Mouse (Mus musculus): Measurements from ENCODE around the gene Mis18bp1. TPM values are rescaled to one million over a fixed set of nuclear protein-coding genes. Genes with fewer than 3 reads are reported as not detected.

Gene Mis18bp1
- polyA plus RNA-seq, 2 experiments, result 14.7 to 36.4 TPM

DNA sequence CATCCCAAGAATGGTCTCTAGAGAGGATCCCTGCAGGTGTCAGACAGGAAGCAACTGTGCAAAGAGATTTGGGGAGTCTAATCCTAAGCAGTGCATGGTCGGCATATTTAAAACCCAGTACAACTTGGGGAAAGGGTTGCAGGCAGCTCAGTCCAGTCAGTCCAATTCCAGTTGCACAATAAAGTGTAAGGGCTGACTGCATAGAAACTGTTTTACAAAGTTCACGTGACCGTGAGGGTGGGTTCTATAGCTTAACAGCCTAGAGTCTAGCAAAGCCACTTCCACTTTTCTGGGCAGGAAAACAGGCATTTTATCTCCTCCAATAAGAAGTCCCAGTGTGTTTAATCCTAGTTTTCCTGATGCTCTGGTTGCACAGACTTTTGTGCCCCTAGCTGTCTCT, 60.9 kb downstream of the Mis18bp1 start:
- no peaks in the 10 kb centered on the region for H3K9me3 ChIP-seq (ENCODE audit: control insufficient read depth, low read length)
- H3K36me3 ChIP-seq (replicated peaks; ENCODE audit: control insufficient read depth, insufficient read depth, low read depth), result peaks cover 6% of the 10 kb centered on the region
- no peak overlapping the region for H3K27ac ChIP-seq
- H3K4me2 ChIP-seq (ENCODE audit: low read depth), result no peak overlapping the region
- TF ChIP-seq CTCF (IDR thresholded peaks at IDR 0.05; ENCODE audit: low read depth) (no peak), EP300 (IDR thresholded peaks at IDR 0.05; ENCODE audit: low read depth) (no peak)
- no peak for DNase-seq (ENCODE audit: low read depth in 3 of 3, low spot score in 3 of 3)
- no peak overlapping the region for H3K4me3 ChIP-seq (ENCODE audit: insufficient read depth in 1 of 2, low read depth in 2 of 2, low read length in 2 of 2)
- no peaks in the 10 kb centered on the region for H3K27me3 ChIP-seq (ENCODE audit: control insufficient read depth, insufficient read depth, low read length)
- no peaks in the 10 kb centered on the region for H3K4me1 ChIP-seq (replicated peaks; ENCODE audit: control insufficient read depth in 2 of 2, insufficient read depth in 2 of 2, low read length in 1 of 2)
- H3K9ac ChIP-seq (replicated peaks), result no peak overlapping the region
- ATAC-seq (ENCODE audit: insufficient read depth), result no peak
- 64% methylated on average over 3 of the region's 3 CpGs for WGBS (ENCODE audit: insufficient replicate concordance)

GRCm38 (mm10) chr12:65108746-65109145, 63.7 kb downstream of the Mis18bp1 start:
- H3K27ac ChIP-seq, result no peak overlapping the region
- no peaks in the 10 kb centered on the region for H3K4me1 ChIP-seq (replicated peaks; ENCODE audit: control insufficient read depth in 2 of 2, insufficient read depth in 2 of 2, low read length in 1 of 2)
- H3K9me3 ChIP-seq (ENCODE audit: control insufficient read depth, low read length), result no peaks in the 10 kb centered on the region
- no peak overlapping the region for H3K9ac ChIP-seq (replicated peaks)
- H3K4me2 ChIP-seq (ENCODE audit: low read depth), result no peak overlapping the region
- no peak overlapping the region for H3K4me3 ChIP-seq (ENCODE audit: insufficient read depth in 1 of 2, low read depth in 2 of 2, low read length in 2 of 2)
- TF ChIP-seq CTCF (IDR thresholded peaks at IDR 0.05; ENCODE audit: low read depth) (no peak), EP300 (IDR thresholded peaks at IDR 0.05; ENCODE audit: low read depth) (no peak)
- DNase-seq (ENCODE audit: low read depth in 3 of 3, low spot score in 3 of 3) (no peak), ATAC-seq (ENCODE audit: insufficient read depth) (no peak)
- WGBS (ENCODE audit: insufficient replicate concordance), result 65% methylated on average over 1 of the region's 1 CpGs
- H3K36me3 ChIP-seq (replicated peaks; ENCODE audit: control insufficient read depth, insufficient read depth, low read depth), result peaks cover 15% of the 10 kb centered on the region
- H3K27me3 ChIP-seq (ENCODE audit: control insufficient read depth, insufficient read depth, low read length), result no peaks in the 10 kb centered on the region

Other genes with a start within 250 kb of the Mis18bp1 start
- gene Klhl28, start 207.1 kb downstream of the Mis18bp1 start, polyA plus RNA-seq (2012; rRNA removed), result 1.4 and 1.6 TPM in 2 replicates
- 3.0 and 3.1 TPM in 2 replicates for gene Klhl28, start 207.1 kb downstream of the Mis18bp1 start, polyA plus RNA-seq (2014; fragmentation: Nextera tagmentation; extraction: Ambion mirVana)
- gene Togaram1, start 206.8 kb downstream of the Mis18bp1 start, polyA plus RNA-seq (2012; rRNA removed), result 2.8 and 3.9 TPM in 2 replicates
- gene Togaram1, start 206.8 kb downstream of the Mis18bp1 start, polyA plus RNA-seq (2014; fragmentation: Nextera tagmentation; extraction: Ambion mirVana), result 6.4 and 6.6 TPM in 2 replicates
- 5.8 and 9.1 TPM in 2 replicates for gene Prpf39, start 136.3 kb downstream of the Mis18bp1 start, polyA plus RNA-seq (2012; rRNA removed)
- gene Prpf39, start 136.3 kb downstream of the Mis18bp1 start, polyA plus RNA-seq (2014; fragmentation: Nextera tagmentation; extraction: Ambion mirVana), result 14.3 and 14.5 TPM in 2 replicates
- 34.3 and 66.5 TPM in 2 replicates for gene Fkbp3, start 98.6 kb downstream of the Mis18bp1 start, polyA plus RNA-seq (2012; rRNA removed)
- 147 and 152 TPM in 2 replicates for gene Fkbp3, start 98.6 kb downstream of the Mis18bp1 start, polyA plus RNA-seq (2014; fragmentation: Nextera tagmentation; extraction: Ambion mirVana)
- gene Fancm, start 97.0 kb downstream of the Mis18bp1 start, polyA plus RNA-seq (2012; rRNA removed), result 2.3 and 4.6 TPM in 2 replicates
- 5.8 and 6.5 TPM in 2 replicates for gene Fancm, start 97.0 kb downstream of the Mis18bp1 start, polyA plus RNA-seq (2014; fragmentation: Nextera tagmentation; extraction: Ambion mirVana)
- gene Wdr20rt, start 52.9 kb upstream of the Mis18bp1 start, polyA plus RNA-seq (2012; rRNA removed), result not detected in 2 replicates
- gene Wdr20rt, start 52.9 kb upstream of the Mis18bp1 start, polyA plus RNA-seq (2014; fragmentation: Nextera tagmentation; extraction: Ambion mirVana), result not detected in 2 replicates